Mouse (Mus musculus): ENCODE results near the gene Pacrg.

DNA sequence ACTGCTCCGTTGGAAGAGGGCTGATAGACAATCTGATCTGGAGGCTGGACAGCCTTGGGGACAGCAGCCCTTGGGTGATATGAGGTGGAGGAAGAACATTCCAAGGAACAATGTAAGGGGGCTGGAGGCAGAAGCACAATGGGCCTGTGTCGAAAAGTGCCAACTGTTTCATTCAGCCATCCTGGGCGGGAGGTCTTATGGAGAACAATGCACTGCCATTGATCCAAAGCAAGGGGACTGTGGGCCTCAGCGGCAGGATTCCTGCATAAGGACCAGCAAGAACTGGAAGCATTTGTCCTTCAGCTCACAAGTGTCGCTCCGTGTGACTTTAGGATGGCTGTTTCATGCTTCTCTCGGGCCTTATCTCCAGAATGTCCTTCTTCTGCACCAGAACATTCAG is 465.8 kb downstream of the Pacrg start:
- no peak for TF ChIP-seq CTCF (IDR thresholded peaks at IDR 0.05; ENCODE audit: low read depth)
- TF ChIP-seq EP300 (optimal IDR thresholded peaks at IDR 0.05): no peak

All from stomach, postnatal 0 days (tissue).